ENCODE assay signal across 25 mouse cellular contexts in genomic region chr5:115035217-115035616, GRCm38 (mm10).
"Had no signal": no experiment of that assay in that cellular context is flagged by ENCODE, and none has a peak within 500 bp of the region (broad histone marks: within the 10 kb centered on the region; RNA-seq: fewer than 3 reads in every experiment).

No protein-coding gene starts in this region.

- H3K4me1 ChIP-seq: hindbrain, embryonic 15.5 days had no signal

- H3K4me3 ChIP-seq: heart, adult 2 months; heart, embryonic 13.5 days; heart, embryonic 15.5 days; hindbrain, embryonic 13.5 days; hindbrain, embryonic 15.5 days; intestine, embryonic 15.5 days; layer of hippocampus, adult 2 months; left cerebral cortex, adult 2 months; limb, embryonic 13.5 days; limb, embryonic 15.5 days; liver, embryonic 12.5 days had no signal

- H3K9me3 ChIP-seq: heart, embryonic 13.5 days; heart, embryonic 15.5 days; hindbrain, embryonic 13.5 days; hindbrain, embryonic 15.5 days; intestine, embryonic 15.5 days; limb, embryonic 13.5 days; limb, embryonic 15.5 days; liver, embryonic 12.5 days had no signal

- H3K9ac ChIP-seq: heart, embryonic 13.5 days; heart, embryonic 15.5 days; hindbrain, embryonic 13.5 days; hindbrain, embryonic 15.5 days; intestine, embryonic 15.5 days; limb, embryonic 13.5 days; limb, embryonic 15.5 days; liver, embryonic 12.5 days had no signal

- DNase-seq: gastrocnemius, postnatal 14 days; gastrocnemius, postnatal 36 days; heart, adult 11 months; heart, adult 2 months; heart, postnatal 14 days; heart, postnatal 36 days; kidney, adult 18-20 months; kidney, adult 8-10 months; kidney, postnatal 10 days; kidney, postnatal 25 days; kidney, postnatal 4 days; left cerebral cortex, postnatal 4 days had no signal

- H3K4me2 ChIP-seq: heart, embryonic 11.5 days; heart, embryonic 13.5 days; heart, embryonic 15.5 days; hindbrain, embryonic 13.5 days; hindbrain, embryonic 15.5 days; intestine, embryonic 15.5 days; limb, embryonic 13.5 days; limb, embryonic 15.5 days; liver, embryonic 12.5 days had no signal

- ATAC-seq: hindbrain, postnatal 0 days; intestine, embryonic 15.5 days; intestine, postnatal 0 days; liver, embryonic 12.5 days had no signal

- H3K27ac ChIP-seq: heart, adult 2 months; heart, embryonic 13.5 days; heart, embryonic 15.5 days; hindbrain, embryonic 13.5 days; hindbrain, embryonic 15.5 days; hindbrain, postnatal 0 days; intestine, embryonic 15.5 days; layer of hippocampus, adult 2 months; left cerebral cortex, adult 2 months; limb, embryonic 13.5 days; limb, embryonic 15.5 days; liver, embryonic 12.5 days had no signal

- H3K27me3 ChIP-seq: heart, embryonic 13.5 days; heart, embryonic 15.5 days; hindbrain, embryonic 13.5 days; hindbrain, embryonic 15.5 days; intestine, embryonic 15.5 days; limb, embryonic 13.5 days; limb, embryonic 15.5 days; liver, embryonic 12.5 days had no signal

- H3K36me3 ChIP-seq: heart, embryonic 13.5 days; heart, embryonic 15.5 days; hindbrain, embryonic 13.5 days; hindbrain, embryonic 15.5 days; intestine, embryonic 15.5 days; limb, embryonic 13.5 days; limb, embryonic 15.5 days; liver, embryonic 12.5 days had no signal
